Mouse (Mus musculus): ENCODE measurements at regions not wholly inside any gene's neighbourhood (a gene's known extent, or its start where the extent isn't known, plus 50 kb on each side); places are given as distances from the start of the nearest gene placed in this dataset.

DNA sequence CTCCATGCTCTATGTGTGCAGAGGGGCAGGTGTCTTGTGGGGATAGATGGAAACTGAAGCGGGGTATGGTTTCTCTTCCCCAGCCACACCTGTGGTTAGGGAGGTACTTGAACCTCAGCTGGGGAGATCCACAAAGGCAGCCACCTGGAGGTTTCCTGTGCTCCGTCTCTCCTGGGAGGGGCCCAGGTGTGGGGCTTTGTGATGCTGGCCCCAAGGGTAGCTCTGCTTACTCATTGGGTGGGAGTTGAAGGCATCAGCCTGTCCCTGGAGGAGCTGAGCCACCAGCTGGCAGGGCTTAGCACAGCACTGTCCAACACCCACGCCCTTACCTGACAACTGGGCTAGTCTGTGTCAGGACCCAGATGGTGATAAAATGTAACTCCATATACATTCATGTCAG, 81.4 kb downstream of the Lhx2 start:
- TF ChIP-seq GATA1 (IDR thresholded peaks at IDR 0.05; ENCODE audit: borderline replicate concordance, low read length) = no peak
- no peak for TF ChIP-seq FLI1 (IDR thresholded peaks at IDR 0.05; ENCODE audit: low read length)

Measured in megakaryocyte, embryonic 14.5 days (primary cell).